Comparison of ENCODE assay signal across 8 mouse cellular contexts in the genomic region with DNA sequence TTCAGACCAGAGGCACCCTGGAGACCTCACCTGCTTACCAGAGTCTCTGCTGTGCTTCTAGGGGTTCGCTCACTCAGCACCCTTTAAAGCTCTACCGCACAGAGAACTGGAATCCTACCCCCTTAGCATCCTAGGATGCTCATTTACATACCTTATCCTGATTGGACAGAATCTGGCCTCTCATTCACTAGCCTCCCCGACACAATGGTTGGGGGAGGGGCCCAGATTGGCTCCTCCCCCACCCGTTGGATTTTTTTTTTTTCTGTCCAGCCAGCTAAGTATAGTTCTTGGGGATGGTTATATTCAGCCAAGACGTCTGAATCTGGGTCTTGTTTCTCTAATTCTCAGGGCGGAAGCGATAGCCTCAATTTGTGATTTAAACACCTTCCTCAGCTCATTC. TPM values are rescaled to one million over a fixed set of nuclear protein-coding genes. Genes with fewer than 3 reads are reported as not detected.
DNase-seq lines count a peak whose midpoint lies in the region; ATAC-seq lines count a peak whose summit lies in the region.

Gene Ydjc, plus strand, starts transcription at position 283 of the 400 bp plus-strand sequence.

- WGBS in embryonic facial prominence, embryonic 15.5 days = 18% methylated on average over 7 of the region's 7 CpGs
- WGBS in stomach, embryonic 15.5 days = 23% methylated on average over 7 of the region's 7 CpGs

- peaks cover 4% of the 10 kb centered on the region for H3K27me3 ChIP-seq in megakaryocyte, embryonic 14.5 days (replicated peaks)
- no peaks in the 10 kb centered on the region for H3K27me3 ChIP-seq in embryonic facial prominence, embryonic 15.5 days
- no peaks in the 10 kb centered on the region for H3K27me3 ChIP-seq in stomach, embryonic 15.5 days (replicated peaks)

- peaks cover 48% of the 10 kb centered on the region for H3K4me1 ChIP-seq in megakaryocyte, embryonic 14.5 days
- H3K4me1 ChIP-seq in embryonic facial prominence, embryonic 15.5 days = peaks cover 17% of the 10 kb centered on the region
- H3K4me1 ChIP-seq in stomach, embryonic 15.5 days = peaks cover 12% of the 10 kb centered on the region

- no peak within 1 kb of the TSS for H3K4me3 ChIP-seq in megakaryocyte, embryonic 14.5 days (replicated peaks)
- no peak within 1 kb of the TSS for H3K4me3 ChIP-seq in embryonic facial prominence, embryonic 15.5 days (replicated peaks)
- H3K4me3 ChIP-seq in stomach, embryonic 15.5 days (replicated peaks) = no peak within 1 kb of the TSS

- intact Hi-C loops in left cerebral cortex, postnatal 14 days (cut with DNase I) = no loop called here

- no peaks in the 10 kb centered on the region for H3K9me3 ChIP-seq in megakaryocyte, embryonic 14.5 days
- H3K9me3 ChIP-seq in embryonic facial prominence, embryonic 15.5 days (replicated peaks) = no peaks in the 10 kb centered on the region
- no peaks in the 10 kb centered on the region for H3K9me3 ChIP-seq in stomach, embryonic 15.5 days

- no peak within 1 kb of the TSS for H3K27ac ChIP-seq in embryonic facial prominence, embryonic 15.5 days (replicated peaks)
- no peak within 1 kb of the TSS for H3K27ac ChIP-seq in stomach, embryonic 15.5 days

- H3K4me2 ChIP-seq in embryonic facial prominence, embryonic 15.5 days (replicated peaks) = no peak within 1 kb of the TSS
- H3K4me2 ChIP-seq in stomach, embryonic 15.5 days = no peak within 1 kb of the TSS

- H3K36me3 ChIP-seq in megakaryocyte, embryonic 14.5 days (replicated peaks; ENCODE audit: low read length) = peaks cover 5% of the 10 kb centered on the region
- H3K36me3 ChIP-seq in embryonic facial prominence, embryonic 15.5 days = no peaks in the 10 kb centered on the region
- H3K36me3 ChIP-seq in stomach, embryonic 15.5 days = no peaks in the 10 kb centered on the region

- ATAC-seq in megakaryocyte, adult 5-6 weeks (ENCODE audit: poor library complexity, severe bottlenecking) = no peak
- no peak for ATAC-seq in embryonic facial prominence, embryonic 15.5 days (ENCODE audit: insufficient number of reproducible peaks, low FRiP score, low TSS enrichment, low read depth)
- no peak for ATAC-seq in stomach, embryonic 15.5 days (ENCODE audit: insufficient read depth, low FRiP score, low read depth)
- ATAC-seq in frontal cortex, adult (ENCODE audit: low TSS enrichment) = no peak
- no peak for ATAC-seq in monocyte, adult 5-6 weeks (replicated peaks; ENCODE audit: insufficient number of reproducible peaks, low FRiP score, low TSS enrichment, poor library complexity, severe bottlenecking)

- H3K9ac ChIP-seq in embryonic facial prominence, embryonic 15.5 days = no peak within 1 kb of the TSS
- H3K9ac ChIP-seq in stomach, embryonic 15.5 days = no peak within 1 kb of the TSS

- no peak for DNase-seq in left cerebral cortex, postnatal 14 days (ENCODE audit: low spot score in 2 of 2)
- no peak for DNase-seq in cerebellum, postnatal 36 days

RNA-seq across cellular contexts. Expression of gene Ydjc, which starts in this region (rescaled TPM):
- polyA plus RNA-seq in megakaryocyte, embryonic 14.5 days (2012; ENCODE audit: insufficient read depth, low replicate concordance) = 40.2 and 205 TPM in 2 replicates
- 2.8 and 5.2 TPM in 2 replicates for total RNA-seq in megakaryocyte, adult 5-6 weeks (2015)
- 2.4 and 7.0 TPM in 2 replicates for total RNA-seq in megakaryocyte, adult 5-6 weeks (2017)
- 14.3 and 15.3 TPM in 2 replicates for polyA plus RNA-seq in embryonic facial prominence, embryonic 15.5 days (2015; fragmentation: Nextera tagmentation; extraction: Ambion mirVana)
- total RNA-seq in left cerebral cortex, postnatal 14 days (2021) = 10 to 100 TPM; 37.4 to 38.2 TPM
- polyA plus RNA-seq in stomach, embryonic 15.5 days (2015; fragmentation: Nextera tagmentation; extraction: Ambion mirVana) = 20.2 and 22.4 TPM in 2 replicates
- 0.96 to 1.5 TPM (median 1.2 TPM) in 3 replicates for total RNA-seq in monocyte, adult 5-6 weeks (2017)

Comparison
In these comparisons a context has a peak if more than half of its experiments do, and no peak if none do; other contexts are left out.
1. RNA of gene Ydjc (total RNA-seq): 37.4 to 38.2 TPM in left cerebral cortex, postnatal 14 days; 2.4 to 7.0 TPM in megakaryocyte, adult 5-6 weeks and 0.96 to 1.5 TPM in monocyte, adult 5-6 weeks; every median in the first group is over 4 times any median in the second.